Mouse (Mus musculus): ENCODE data around the gene Llgl1. TPM values are rescaled to one million over a fixed set of nuclear protein-coding genes. Genes with fewer than 3 reads are reported as not detected.

The Llgl1 gene
- 52.1 and 54.2 TPM in 2 replicates for polyA plus RNA-seq (2015; fragmentation: Nextera tagmentation; extraction: Ambion mirVana)

GRCm38 (mm10) chr11:60699524-60700075 is at the start of gene Llgl1:
TSS of gene Llgl1 (plus strand) at chr11:60699723.
- Histone ChIP-seq H3K9me3 (no peaks in the 10 kb centered on the region), H3K27ac (peak within 1 kb of the TSS; percentile 92), H3K9ac (peak within 1 kb of the TSS; percentile 83), H3K36me3 (0 out of 2 replicates have a peak, but pooled peaks cover 1% of the 10 kb centered on the region), H3K27me3 (no peaks in the 10 kb centered on the region), H3K4me2 (peak within 1 kb of the TSS; percentile 61), H3K4me1 (peaks cover 24% of the 10 kb centered on the region), H3K4me3 (peak within 1 kb of the TSS; percentile 77)
- WGBS, result under 1% methylated on average over 62 of the region's 73 CpGs
- ATAC-seq (ENCODE audit: borderline replicate concordance, extremely low read depth, low FRiP score, low TSS enrichment), result peak; percentile 89

GRCm38 (mm10) chr11:60696165-60696564 is 3.4 kb upstream of the Llgl1 start:
- H3K27ac ChIP-seq, result no peak overlapping the region
- H3K36me3 ChIP-seq, result no peaks in the 10 kb centered on the region
- no peak overlapping the region for H3K4me2 ChIP-seq
- no peak for ATAC-seq (ENCODE audit: borderline replicate concordance, extremely low read depth, low FRiP score, low TSS enrichment)
- no peak overlapping the region for H3K9ac ChIP-seq
- H3K9me3 ChIP-seq, result no peaks in the 10 kb centered on the region
- H3K4me3 ChIP-seq, result no peak overlapping the region
- WGBS, result 69% methylated on average over 1 of the region's 1 CpGs
- no peaks in the 10 kb centered on the region for H3K27me3 ChIP-seq
- H3K4me1 ChIP-seq, result peaks cover 17% of the 10 kb centered on the region

GRCm38 (mm10) chr11:60697561-60697960 is 2.0 kb upstream of the Llgl1 start:
- H3K4me3 ChIP-seq, result no peak overlapping the region
- peaks cover 24% of the 10 kb centered on the region for H3K4me1 ChIP-seq
- H3K4me2 ChIP-seq, result no peak overlapping the region
- H3K27ac ChIP-seq, result 0 out of 2 replicates have a peak overlapping the region, but pooled peaks have one; percentile 92
- 53% methylated on average over 2 of the region's 2 CpGs for WGBS
- no peak overlapping the region for H3K9ac ChIP-seq
- H3K36me3 ChIP-seq, result no peaks in the 10 kb centered on the region
- ATAC-seq (ENCODE audit: borderline replicate concordance, extremely low read depth, low FRiP score, low TSS enrichment), result no peak
- no peaks in the 10 kb centered on the region for H3K9me3 ChIP-seq
- H3K27me3 ChIP-seq, result no peaks in the 10 kb centered on the region

- 3% methylated on average over 22 of the region's 22 CpGs for WGBS
- Histone ChIP-seq H3K27me3 (no peaks in the 10 kb centered on the region), H3K4me3 (peak overlapping the region; percentile 77), H3K36me3 (no peaks in the 10 kb centered on the region), H3K4me1 (peaks cover 24% of the 10 kb centered on the region), H3K9me3 (no peaks in the 10 kb centered on the region), H3K27ac (peak overlapping the region; percentile 92), H3K4me2 (peak overlapping the region; percentile 61), H3K9ac (peak overlapping the region; percentile 28)
- ATAC-seq (ENCODE audit: borderline replicate concordance, extremely low read depth, low FRiP score, low TSS enrichment), result peak; percentile 62; the same call in 1 of the 2 replicates
These were observed 558 bp upstream of the Llgl1 start for GRCm38 (mm10) chr11:60698806-60699523.

- Histone ChIP-seq H3K9me3 (no peaks in the 10 kb centered on the region), H3K9ac (peak overlapping the region; percentile 83), H3K4me1 (peaks cover 24% of the 10 kb centered on the region), H3K27me3 (no peaks in the 10 kb centered on the region), H3K36me3 (0 out of 2 replicates have a peak, but pooled peaks cover 9% of the 10 kb centered on the region), H3K4me2 (peak overlapping the region; percentile 61), H3K27ac (peak overlapping the region; percentile 92; the same call in 1 of the 2 replicates), H3K4me3 (peak overlapping the region; percentile 77)
- no peak for ATAC-seq (ENCODE audit: borderline replicate concordance, extremely low read depth, low FRiP score, low TSS enrichment)
- 17% methylated on average over 12 of the region's 12 CpGs for WGBS
These were observed 1.0 kb downstream of the Llgl1 start for GRCm38 (mm10) chr11:60700320-60701185.

- H3K27ac ChIP-seq, result no peak overlapping the region
- H3K4me3 ChIP-seq, result no peak overlapping the region
- WGBS, result 84% methylated on average over 2 of the region's 4 CpGs
- H3K27me3 ChIP-seq, result no peaks in the 10 kb centered on the region
- H3K9me3 ChIP-seq, result no peaks in the 10 kb centered on the region
- no peak overlapping the region for H3K4me2 ChIP-seq
- peaks cover 24% of the 10 kb centered on the region for H3K4me1 ChIP-seq
- no peak for ATAC-seq (ENCODE audit: borderline replicate concordance, extremely low read depth, low FRiP score, low TSS enrichment)
- H3K36me3 ChIP-seq, result peaks cover 20% of the 10 kb centered on the region
- H3K9ac ChIP-seq, result no peak overlapping the region
These were observed 2.1 kb downstream of the Llgl1 start for GRCm38 (mm10) chr11:60701611-60702010.

GRCm38 (mm10) chr11:60703131-60703530 is 3.6 kb downstream of the Llgl1 start:
- H3K27ac ChIP-seq, result no peak overlapping the region
- H3K4me1 ChIP-seq, result peaks cover 24% of the 10 kb centered on the region
- no peak overlapping the region for H3K4me3 ChIP-seq
- no peaks in the 10 kb centered on the region for H3K9me3 ChIP-seq
- 38% methylated on average over 4 of the region's 4 CpGs for WGBS
- ATAC-seq (ENCODE audit: borderline replicate concordance, extremely low read depth, low FRiP score, low TSS enrichment), result no peak
- H3K36me3 ChIP-seq, result peaks cover 35% of the 10 kb centered on the region
- no peaks in the 10 kb centered on the region for H3K27me3 ChIP-seq
- H3K9ac ChIP-seq, result no peak overlapping the region
- no peak overlapping the region for H3K4me2 ChIP-seq

GRCm38 (mm10) chr11:60704023-60704880 is 4.7 kb downstream of the Llgl1 start:
- ATAC-seq (ENCODE audit: borderline replicate concordance, extremely low read depth, low FRiP score, low TSS enrichment), result no peak
- peaks cover 16% of the 10 kb centered on the region for H3K4me1 ChIP-seq
- no peak overlapping the region for H3K9ac ChIP-seq
- no peaks in the 10 kb centered on the region for H3K9me3 ChIP-seq
- H3K27ac ChIP-seq, result no peak overlapping the region
- no peak overlapping the region for H3K4me3 ChIP-seq
- H3K36me3 ChIP-seq, result peaks cover 46% of the 10 kb centered on the region
- 87% methylated on average over 19 of the region's 19 CpGs for WGBS
- no peak overlapping the region for H3K4me2 ChIP-seq
- no peaks in the 10 kb centered on the region for H3K27me3 ChIP-seq

GRCm38 (mm10) chr11:60705255-60705654 is 5.7 kb downstream of the Llgl1 start:
- Histone ChIP-seq H3K27ac (no peak overlapping the region), H3K9me3 (no peaks in the 10 kb centered on the region)

GRCm38 (mm10) chr11:60706076-60706475 is 6.6 kb downstream of the Llgl1 start:
- no peak for ATAC-seq (ENCODE audit: borderline replicate concordance, extremely low read depth, low FRiP score, low TSS enrichment)
- Histone ChIP-seq H3K36me3 (peaks cover 64% of the 10 kb centered on the region), H3K4me3 (no peak overlapping the region), H3K9me3 (no peaks in the 10 kb centered on the region), H3K9ac (no peak overlapping the region), H3K27ac (no peak overlapping the region), H3K27me3 (no peaks in the 10 kb centered on the region), H3K4me2 (no peak overlapping the region), H3K4me1 (peaks cover 7% of the 10 kb centered on the region)
- WGBS, result 90% methylated on average over 7 of the region's 7 CpGs

More at GRCm38 (mm10) chr11:60705255-60705654, 5.7 kb downstream of the Llgl1 start:
- H3K4me3 ChIP-seq, result no peak overlapping the region
- no peak overlapping the region for H3K9ac ChIP-seq
- peaks cover 15% of the 10 kb centered on the region for H3K4me1 ChIP-seq
- peaks cover 56% of the 10 kb centered on the region for H3K36me3 ChIP-seq
- H3K4me2 ChIP-seq, result no peak overlapping the region
- ATAC-seq (ENCODE audit: borderline replicate concordance, extremely low read depth, low FRiP score, low TSS enrichment), result no peak
- WGBS, result 89% methylated on average over 3 of the region's 3 CpGs
- H3K27me3 ChIP-seq, result no peaks in the 10 kb centered on the region
